Mouse (Mus musculus) heart, embryonic 11.5 days (tissue): Measurements from ENCODE around the gene Ccl26. TPM values are rescaled to one million over a fixed set of nuclear protein-coding genes. Genes with fewer than 3 reads are reported as not detected.

Experiments used
- ATAC-seq: fragments of 200-750 bp; cut with Nextera tagmentation; replicated peaks from 2 replicates; pipeline ENCODE4 v1.8.0; 2017; ENCODE audit warnings: moderate library complexity; ENCODE audit not compliant: insufficient number of reproducible peaks, low FRiP score, low TSS enrichment
- H3K27ac ChIP-seq: fragments of 300-500 bp; sonication (generic); 2 replicates; pipeline ENCODE4 v1.5.1; 2014; ENCODE audit warnings: mild to moderate bottlenecking, low read depth, low read length
- H3K27me3 ChIP-seq: fragments of 300-500 bp; sonication (generic); 2 replicates; pipeline ENCODE4 v1.6.1; 2014; ENCODE audit warnings: mild to moderate bottlenecking, low read length, mixed read lengths; ENCODE audit not compliant: control insufficient read depth, insufficient read depth
- H3K36me3 ChIP-seq: fragments of 300-500 bp; sonication (generic); 2 replicates; pipeline ENCODE4 v1.6.1; 2014; ENCODE audit warnings: mild to moderate bottlenecking, low read length, moderate library complexity, mixed read lengths; ENCODE audit not compliant: control insufficient read depth, insufficient read depth
- H3K4me1 ChIP-seq: fragments of 300-500 bp; sonication (generic); 2 replicates; pipeline ENCODE4 v1.6.1; 2014; ENCODE audit warnings: low read length; ENCODE audit not compliant: control insufficient read depth, insufficient read depth
- H3K4me2 ChIP-seq: fragments of 300-500 bp; sonication (generic); 2 replicates; pipeline ENCODE4 v1.6.1; 2014; ENCODE audit warnings: mild to moderate bottlenecking, moderate library complexity
- H3K4me3 ChIP-seq: fragments of 300-500 bp; sonication (generic); 2 replicates; pipeline ENCODE4 v1.5.1; 2014; ENCODE audit warnings: low read depth, low read length
- H3K9ac ChIP-seq: fragments of 300-500 bp; sonication (generic); 2 replicates; pipeline ENCODE4 v1.6.1; 2014; ENCODE audit warnings: mild to moderate bottlenecking, low read depth, low read length, moderate library complexity
- H3K9me3 ChIP-seq: fragments of 300-500 bp; sonication (generic); replicated peaks from 2 replicates; pipeline ENCODE4 v1.6.1; 2016; ENCODE audit warnings: low read length; ENCODE audit not compliant: control insufficient read depth
- WGBS: fragments of 180-500 bp; shearing (Covaris S2); extraction: QIAGEN DNeasy Blood & Tissue Kit; methylation state at CpG from one replicate; pipeline ENCODE4 v1.1.7; 2014; ENCODE audit not compliant: insufficient replicate concordance; 5-methylcytosine and 5-hydroxymethylcytosine counted together
- polyA plus RNA-seq: library from polyadenylated mRNA; unstranded; fragments of >200 nt; fragmentation: Nextera tagmentation; extraction: Ambion mirVana; gene quantifications from 2 replicates; pipeline ENCODE4 v1.2.1, GENCODE M21; 2014

Ccl26 gene
- polyA plus RNA-seq, 1 experiment from 2014 or later = not detected

- no peak for ATAC-seq
- no peak overlapping the region for H3K9ac ChIP-seq
- no peak overlapping the region for H3K27ac ChIP-seq
- no peaks in the 10 kb centered on the region for H3K4me1 ChIP-seq
- no peaks in the 10 kb centered on the region for H3K27me3 ChIP-seq
- no peaks in the 10 kb centered on the region for H3K36me3 ChIP-seq
- no peak overlapping the region for H3K4me2 ChIP-seq
- WGBS = 56% methylated on average over 4 of the region's 4 CpGs
- no peaks in the 10 kb centered on the region; the same call in 1 of the 2 replicates for H3K9me3 ChIP-seq
- no peak overlapping the region for H3K4me3 ChIP-seq
Observed at GRCm38 (mm10) chr5:135513131-135513530, 50.2 kb downstream of the Ccl26 start.

GRCm38 (mm10) chr5:135511105-135511504 lies 52.3 kb downstream of the Ccl26 start:
- Histone ChIP-seq H3K36me3 (no peaks in the 10 kb centered on the region), H3K27me3 (no peaks in the 10 kb centered on the region), H3K4me2 (no peak overlapping the region), H3K27ac (no peak overlapping the region), H3K9ac (no peak overlapping the region), H3K4me1 (no peaks in the 10 kb centered on the region), H3K9me3 (no peaks in the 10 kb centered on the region; the same call in 1 of the 2 replicates), H3K4me3 (no peak overlapping the region)
- 62% methylated on average over 5 of the region's 5 CpGs for WGBS
- no peak for ATAC-seq

Other genes starting within 250 kb of the Ccl26 start
- gene Fkbp6, start 213.5 kb downstream of the Ccl26 start, polyA plus RNA-seq = 0.46 TPM in 1 of 2 replicates, not detected in the other
- gene Trim50, start 210.3 kb downstream of the Ccl26 start, polyA plus RNA-seq = not detected in 2 replicates
- 15.9 and 16.0 TPM in 2 replicates for gene Nsun5, start 193.6 kb downstream of the Ccl26 start, polyA plus RNA-seq
- 10.2 and 11.8 TPM in 2 replicates for gene Pom121, start 169.0 kb downstream of the Ccl26 start, polyA plus RNA-seq
- gene Hip1, start 18.4 kb downstream of the Ccl26 start, polyA plus RNA-seq = 33.2 and 37.6 TPM in 2 replicates
- gene Ccl24, start 9.5 kb upstream of the Ccl26 start, polyA plus RNA-seq = 0.93 TPM in 1 of 2 replicates, not detected in the other
- gene Rhbdd2, start 69.0 kb upstream of the Ccl26 start, polyA plus RNA-seq = 33.1 and 44.9 TPM in 2 replicates
- gene Por, start 106.5 kb upstream of the Ccl26 start, polyA plus RNA-seq = 32.4 and 37.4 TPM in 2 replicates
- gene Tmem120a, start 180.9 kb upstream of the Ccl26 start, polyA plus RNA-seq = 31.3 and 34.7 TPM in 2 replicates
- 0.28 and 0.42 TPM in 2 replicates for gene Styxl1, start 214.8 kb upstream of the Ccl26 start, polyA plus RNA-seq
- 955 and 984 TPM in 2 replicates for gene Mdh2, start 214.9 kb upstream of the Ccl26 start, polyA plus RNA-seq
- gene Srrm3, start 243.3 kb upstream of the Ccl26 start, polyA plus RNA-seq = 0.21 TPM in 1 of 2 replicates, not detected in the other